Mouse (Mus musculus) cerebellum, adult 2 months (tissue): ENCODE results near the gene Rhox4b. TPM values are rescaled to one million over a fixed set of nuclear protein-coding genes. Genes with fewer than 3 reads are reported as not detected.
"Not testable (repeated sequence)": the region's sequence is repeated elsewhere in the genome, so short reads cannot be mapped to it uniquely, and the experiment has no call there.

ENCODE experiments used
- DNase-seq, 2 experiments: peaks; one replicate each; pipeline ENCODE4 v3.0.0; 2021
- H3K27ac ChIP-seq: fragments of 200-500 bp; 2 replicates; pipeline ENCODE4 v1.5.1; 2012; ENCODE audit warnings: low read length, control low read depth, inconsistent platforms; ENCODE audit not compliant: insufficient read depth
- H3K27me3 ChIP-seq: fragments of 200-500 bp; 2 replicates; pipeline ENCODE4 v1.6.1; 2012; ENCODE audit warnings: inconsistent platforms, mild to moderate bottlenecking, low read length, moderate library complexity; ENCODE audit not compliant: control insufficient read depth, insufficient read depth
- H3K4me1 ChIP-seq: fragments of 200-500 bp; 2 replicates; pipeline ENCODE4 v1.6.1; 2011; ENCODE audit warnings: low read length; ENCODE audit not compliant: control insufficient read depth, insufficient read depth
- H3K4me3 ChIP-seq: fragments of 200-500 bp; replicated peaks from 2 replicates; pipeline ENCODE3; 2011; ENCODE audit warnings: mild to moderate bottlenecking, low read depth, low read length, control low read depth; ENCODE audit not compliant: insufficient read depth
- WGBS: fragments of 180-500 bp; shearing (Covaris S2); methylation state at CpG from one replicate; pipeline ENCODE4 v1.1.7; 2018; 5-methylcytosine and 5-hydroxymethylcytosine counted together
- polyA plus RNA-seq: library from polyadenylated mRNA; depleted of rRNA; stranded (reverse); fragments of >200 nt; gene quantifications from 2 replicates; pipeline ENCODE4 v1.2.3, GENCODE M21; 2012; rRNA removed

Rhox4b gene
- polyA plus RNA-seq: not detected in 2 replicates

GRCm38 (mm10) chrX:37432194-37432593 is at the start of gene Rhox4b:
Rhox4b (plus strand) TSS chrX:37432494.
- H3K27me3 ChIP-seq, H3K27ac ChIP-seq, DNase-seq, H3K4me1 ChIP-seq, H3K4me3 ChIP-seq: not testable (repeated sequence)
- WGBS: 91% methylated on average over 14 of the region's 15 CpGs

DNA sequence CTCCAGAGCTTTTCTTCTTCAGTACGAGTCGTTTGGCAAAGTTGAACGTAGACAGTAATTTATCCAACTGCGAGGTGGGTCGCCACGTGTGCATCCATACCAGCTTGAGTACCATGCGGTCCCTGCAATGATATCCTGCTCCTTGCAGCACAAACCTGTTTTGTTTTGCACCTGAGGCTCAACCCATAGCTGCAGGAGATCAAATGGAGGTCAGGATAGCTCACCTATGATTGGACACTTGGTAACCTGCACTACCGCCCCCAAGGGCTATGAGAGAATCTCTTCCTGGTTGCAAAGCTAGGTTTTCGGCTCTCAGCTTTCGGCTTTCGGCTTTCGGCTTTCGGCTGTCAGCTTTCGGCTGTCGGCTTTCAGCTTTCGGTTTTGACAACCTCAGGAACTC is 41.7 kb upstream of the Rhox4b start, which contains the start of gene Rhox4a2:
Gene Rhox4a2 (plus strand): TSS at position 301 of the 400 bp plus-strand sequence.
- not testable (repeated sequence) for H3K27ac ChIP-seq

GRCm38 (mm10) chrX:37411767-37412166 is 20.5 kb upstream of the Rhox4b start, which contains the start of gene Rhox2b:
Rhox2b (plus strand) TSS chrX:37412067.
- H3K4me3 ChIP-seq, H3K4me1 ChIP-seq, H3K27me3 ChIP-seq, DNase-seq, H3K27ac ChIP-seq: not testable (repeated sequence)
- WGBS: no CpG with 5 or more reads among the region's 9 CpGs

More for the DNA sequence above, 41.7 kb upstream of the Rhox4b start, which contains the start of gene Rhox4a2:
- WGBS: 93% methylated on average over 9 of the region's 16 CpGs
- not testable (repeated sequence) for H3K27me3 ChIP-seq, DNase-seq, H3K4me1 ChIP-seq, H3K4me3 ChIP-seq

- WGBS: 92% methylated on average over 8 of the region's 10 CpGs
- not testable (repeated sequence) for H3K4me1 ChIP-seq, H3K4me3 ChIP-seq, H3K27me3 ChIP-seq, H3K27ac ChIP-seq, DNase-seq
These were observed 21.1 kb downstream of the Rhox4b start, which contains the start of gene Rhox2c for GRCm38 (mm10) chrX:37453380-37453779. Rhox2c (plus strand) TSS chrX:37453680.

DNA sequence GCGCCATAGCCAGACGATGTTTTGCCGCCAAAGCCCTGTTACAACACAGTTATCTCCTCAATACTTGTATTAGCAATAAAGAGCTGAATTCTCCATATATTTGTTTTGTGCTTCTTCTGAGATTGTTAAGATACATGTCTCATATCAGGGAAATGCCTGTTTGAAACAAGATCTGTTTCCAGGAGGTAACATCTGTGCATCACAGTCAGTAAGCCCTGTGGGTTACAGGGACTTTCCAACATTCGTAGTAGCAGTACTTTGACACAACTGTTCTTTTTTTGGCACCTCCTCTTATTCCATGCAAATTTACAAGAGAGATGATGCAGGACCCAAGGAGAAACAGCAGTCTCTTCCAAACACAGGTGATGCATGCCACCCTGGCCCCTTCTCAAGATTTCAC is 26.0 kb downstream of the Rhox4b start, which contains the start of gene Rhox3c:
Gene Rhox3c (plus strand): TSS at position 301 of the 400 bp plus-strand sequence.
- not testable (repeated sequence) for DNase-seq, H3K27me3 ChIP-seq, H3K4me3 ChIP-seq, H3K27ac ChIP-seq, H3K4me1 ChIP-seq
- WGBS: 92% methylated on average over 3 of the region's 4 CpGs

DNA sequence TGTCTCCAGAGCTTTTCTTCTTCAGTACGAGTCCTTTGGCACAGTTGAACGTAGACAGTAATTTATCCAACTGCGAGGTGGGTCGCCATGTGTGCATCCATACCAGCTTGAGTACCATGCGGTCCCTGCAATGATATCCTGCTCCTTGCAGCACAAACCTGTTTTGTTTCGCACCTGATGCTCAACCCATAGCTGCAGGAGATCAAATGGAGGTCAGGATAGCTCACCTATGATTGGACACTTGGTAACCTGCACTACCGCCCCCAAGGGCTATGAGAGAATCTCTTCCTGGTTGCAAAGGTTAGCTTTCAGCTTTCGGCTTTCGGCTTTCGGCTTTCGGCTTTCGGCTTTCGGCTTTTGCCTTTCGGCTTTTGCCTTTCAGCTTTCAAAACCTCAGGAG is 47.7 kb downstream of the Rhox4b start, which contains the start of gene Rhox4c:
Gene Rhox4c (plus strand): TSS at position 301 of the 400 bp plus-strand sequence.
- not testable (repeated sequence) for DNase-seq, H3K4me1 ChIP-seq, H3K4me3 ChIP-seq, H3K27me3 ChIP-seq, H3K27ac ChIP-seq
- 93% methylated on average over 14 of the region's 14 CpGs for WGBS

Other genes starting within 250 kb of the Rhox4b start
- 567 TPM in 2 replicates for gene Ndufa1, start 241.3 kb upstream of the Rhox4b start, polyA plus RNA-seq
- 8.3 and 9.5 TPM in 2 replicates for gene Rnf113a1, start 241.2 kb upstream of the Rhox4b start, polyA plus RNA-seq
- not detected in 2 replicates for gene Gm9, start 221.5 kb upstream of the Rhox4b start, polyA plus RNA-seq
- gene Rhox1, start 210.2 kb upstream of the Rhox4b start, polyA plus RNA-seq: not detected in 2 replicates
- gene Rhox2a, start 187.5 kb upstream of the Rhox4b start, polyA plus RNA-seq: not detected in 2 replicates
- gene Rhox3a, start 182.6 kb upstream of the Rhox4b start, polyA plus RNA-seq: not detected in 2 replicates
- not detected in 2 replicates for gene Rhox4a, start 167.2 kb upstream of the Rhox4b start, polyA plus RNA-seq
- gene Rhox3a2, start 52.5 kb upstream of the Rhox4b start, polyA plus RNA-seq: not detected in 2 replicates
- not detected in 2 replicates for gene Rhox4a2, start 41.6 kb upstream of the Rhox4b start, polyA plus RNA-seq
- not detected in 2 replicates for gene Rhox2b, start 20.4 kb upstream of the Rhox4b start, polyA plus RNA-seq
- gene Rhox2c, start 21.2 kb downstream of the Rhox4b start, polyA plus RNA-seq: not detected in 2 replicates
- not detected in 2 replicates for gene Rhox3c, start 26.1 kb downstream of the Rhox4b start, polyA plus RNA-seq
- gene Rhox4c, start 47.8 kb downstream of the Rhox4b start, polyA plus RNA-seq: not detected in 2 replicates
- not detected in 2 replicates for gene Rhox2d, start 60.9 kb downstream of the Rhox4b start, polyA plus RNA-seq
- not detected in 2 replicates for gene Rhox4d, start 81.9 kb downstream of the Rhox4b start, polyA plus RNA-seq
- not detected in 2 replicates for gene Rhox2e, start 98.0 kb downstream of the Rhox4b start, polyA plus RNA-seq
- not detected in 2 replicates for gene Rhox3e, start 109.5 kb downstream of the Rhox4b start, polyA plus RNA-seq
- not detected in 2 replicates for gene Rhox4e, start 124.9 kb downstream of the Rhox4b start, polyA plus RNA-seq
- gene Rhox2f, start 138.9 kb downstream of the Rhox4b start, polyA plus RNA-seq: not detected in 2 replicates
- gene Rhox3f, start 148.5 kb downstream of the Rhox4b start, polyA plus RNA-seq: not detected in 2 replicates
- gene Rhox4f, start 175.2 kb downstream of the Rhox4b start, polyA plus RNA-seq: not detected in 2 replicates
- not detected in 2 replicates for gene Rhox3g, start 196.1 kb downstream of the Rhox4b start, polyA plus RNA-seq
- gene Rhox2g, start 211.0 kb downstream of the Rhox4b start, polyA plus RNA-seq: not detected in 2 replicates
- not detected in 2 replicates for gene Rhox4g, start 218.8 kb downstream of the Rhox4b start, polyA plus RNA-seq
- gene Rhox3h, start 236.3 kb downstream of the Rhox4b start, polyA plus RNA-seq: not detected in 2 replicates
- gene Rhox2h, start 240.8 kb downstream of the Rhox4b start, polyA plus RNA-seq: not detected in 2 replicates